In the genomic region with DNA sequence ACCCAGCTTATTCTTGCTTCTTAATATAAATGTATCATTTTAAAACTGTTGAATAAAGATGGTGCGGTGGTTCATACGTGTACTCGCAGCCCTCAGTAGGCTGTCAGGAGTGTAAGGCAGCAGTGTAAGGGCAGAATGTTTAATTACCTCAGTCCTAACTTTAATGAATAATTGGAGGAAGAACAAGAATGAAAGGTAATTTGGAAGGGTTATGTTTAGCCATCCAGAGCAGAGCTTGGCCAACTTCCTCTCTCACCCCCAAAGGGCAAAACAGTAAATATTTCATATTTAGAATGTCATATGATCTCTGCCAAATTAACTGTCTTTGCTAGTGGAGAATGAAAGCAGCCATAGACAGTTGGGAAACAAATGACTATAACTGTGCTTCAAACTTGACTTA, we compare ENCODE assay signal across 14 mouse cellular contexts.
"Had no signal": no experiment of that assay in that cellular context is flagged by ENCODE, and none has a peak within 500 bp of the region (broad histone marks: within the 10 kb centered on the region; RNA-seq: fewer than 3 reads in every experiment).

No protein-coding gene starts in this region.

- H3K4me3 ChIP-seq: left cerebral cortex, adult 2 months; limb, embryonic 10.5 days; liver, embryonic 15.5 days; midbrain, embryonic 13.5 days; myocyte; neural tube, embryonic 15.5 days had no signal

- H3K27ac ChIP-seq: kidney, postnatal 0 days; left cerebral cortex, adult 2 months; limb, embryonic 10.5 days; liver, embryonic 15.5 days; midbrain, embryonic 13.5 days; neural tube, embryonic 15.5 days had no signal

- H3K4me2 ChIP-seq: liver, embryonic 11.5 days; liver, embryonic 15.5 days; midbrain, embryonic 13.5 days; neural tube, embryonic 15.5 days had no signal

- H3K9ac ChIP-seq: liver, embryonic 15.5 days; midbrain, embryonic 13.5 days; neural tube, embryonic 15.5 days had no signal

- ATAC-seq: hindbrain, embryonic 16.5 days; inflammation-experienced regulatory T-cells, adult 6 months; intestine, postnatal 0 days; midbrain, embryonic 13.5 days had no signal

- DNase-seq: right cerebral cortex, adult 18-20 months; right cerebral cortex, postnatal 25 days; thymus, postnatal 4 days had no signal

- H3K36me3 ChIP-seq: limb, embryonic 10.5 days; liver, embryonic 15.5 days; midbrain, embryonic 13.5 days; neural tube, embryonic 15.5 days had no signal

- H3K9me3 ChIP-seq: limb, embryonic 10.5 days; liver, embryonic 15.5 days; midbrain, embryonic 13.5 days; neural tube, embryonic 15.5 days had no signal

- H3K27me3 ChIP-seq: liver, embryonic 15.5 days; midbrain, embryonic 13.5 days; neural tube, embryonic 15.5 days had no signal

- H3K4me1 ChIP-seq: liver, embryonic 15.5 days had no signal
